Mouse (Mus musculus): ENCODE measurements around the gene Flg2. TPM values are rescaled to one million over a fixed set of nuclear protein-coding genes. Genes with fewer than 3 reads are reported as not detected.

The Flg2 gene
- not detected in 2 replicates for polyA plus RNA-seq (2014; fragmentation: Nextera tagmentation; extraction: Ambion mirVana)

DNA sequence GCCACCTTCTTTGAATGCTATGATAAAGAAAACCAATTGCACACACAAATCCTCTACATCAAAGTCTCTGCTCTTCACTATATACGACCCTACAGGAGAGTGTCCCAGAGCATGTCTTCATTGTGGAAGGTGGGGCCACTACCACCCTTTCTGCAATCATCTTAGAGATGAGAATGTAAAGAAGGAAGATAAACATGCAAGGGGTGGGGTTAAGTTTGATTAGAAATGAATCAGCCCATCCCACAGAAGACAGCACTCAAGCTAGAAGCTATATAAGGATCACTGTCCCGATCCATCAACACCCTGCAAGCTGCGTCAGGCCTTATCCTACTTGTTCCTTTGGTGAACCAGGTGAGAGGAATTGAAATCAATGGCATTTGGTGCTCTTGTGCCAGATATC lies at the start of gene Flg2:
Gene Flg2, plus strand, starts transcription at position 301 of the 400 bp plus-strand sequence.
- DNase-seq (ENCODE audit: low spot score) (no peak), ATAC-seq (ENCODE audit: low FRiP score) (no peak)
- Histone ChIP-seq H3K9me3 (ENCODE audit: control insufficient read depth, low read length) (no peaks in the 10 kb centered on the region), H3K9ac (ENCODE audit: low read depth, low read length) (no peak within 1 kb of the TSS), H3K4me3 (ENCODE audit: low read depth, low read length) (no peak within 1 kb of the TSS), H3K4me2 (replicated peaks; ENCODE audit: low read depth, low read length) (no peak within 1 kb of the TSS), H3K4me1 (replicated peaks; ENCODE audit: control insufficient read depth, insufficient read depth, low read length) (no peaks in the 10 kb centered on the region), H3K27me3 (ENCODE audit: control insufficient read depth, insufficient read depth, low read length) (no peaks in the 10 kb centered on the region), H3K27ac (ENCODE audit: low read depth, low read length) (no peak within 1 kb of the TSS), H3K36me3 (ENCODE audit: control insufficient read depth, insufficient read depth, low read length) (no peaks in the 10 kb centered on the region)
- WGBS: 83% methylated on average over 3 of the region's 3 CpGs

DNA sequence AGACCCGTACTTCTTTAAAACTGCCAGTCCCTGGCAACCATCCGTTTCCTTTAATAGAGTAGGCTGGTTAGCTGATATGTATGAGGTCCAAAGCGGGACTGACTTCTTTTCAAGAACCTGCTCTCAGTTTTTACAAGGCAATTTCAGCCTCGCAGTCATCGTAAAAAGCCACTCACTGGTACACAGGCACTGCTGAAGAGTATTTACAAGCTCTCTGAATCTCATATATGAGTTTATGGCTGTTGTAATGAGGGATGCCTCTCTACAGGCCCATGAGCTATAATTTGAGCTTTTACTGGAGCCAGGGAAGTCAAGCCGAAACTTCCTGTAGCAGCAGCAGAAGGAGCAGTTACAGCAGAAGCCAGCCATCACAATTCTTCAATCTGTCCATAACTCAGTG lies 34.6 kb upstream of the Flg2 start:
- Histone ChIP-seq H3K4me1 (replicated peaks; ENCODE audit: control insufficient read depth, insufficient read depth, low read length) (no peaks in the 10 kb centered on the region), H3K9ac (ENCODE audit: low read depth, low read length) (no peak overlapping the region), H3K9me3 (ENCODE audit: control insufficient read depth, low read length) (no peaks in the 10 kb centered on the region), H3K4me3 (ENCODE audit: low read depth, low read length) (no peak overlapping the region), H3K4me2 (replicated peaks; ENCODE audit: low read depth, low read length) (no peak overlapping the region), H3K27ac (ENCODE audit: low read depth, low read length) (no peak overlapping the region), H3K36me3 (ENCODE audit: control insufficient read depth, insufficient read depth, low read length) (no peaks in the 10 kb centered on the region), H3K27me3 (ENCODE audit: control insufficient read depth, insufficient read depth, low read length) (no peaks in the 10 kb centered on the region)
- WGBS: 86% methylated on average over 6 of the region's 6 CpGs
- ATAC-seq (ENCODE audit: low FRiP score): no peak
- no peak for DNase-seq (ENCODE audit: low spot score)

DNA sequence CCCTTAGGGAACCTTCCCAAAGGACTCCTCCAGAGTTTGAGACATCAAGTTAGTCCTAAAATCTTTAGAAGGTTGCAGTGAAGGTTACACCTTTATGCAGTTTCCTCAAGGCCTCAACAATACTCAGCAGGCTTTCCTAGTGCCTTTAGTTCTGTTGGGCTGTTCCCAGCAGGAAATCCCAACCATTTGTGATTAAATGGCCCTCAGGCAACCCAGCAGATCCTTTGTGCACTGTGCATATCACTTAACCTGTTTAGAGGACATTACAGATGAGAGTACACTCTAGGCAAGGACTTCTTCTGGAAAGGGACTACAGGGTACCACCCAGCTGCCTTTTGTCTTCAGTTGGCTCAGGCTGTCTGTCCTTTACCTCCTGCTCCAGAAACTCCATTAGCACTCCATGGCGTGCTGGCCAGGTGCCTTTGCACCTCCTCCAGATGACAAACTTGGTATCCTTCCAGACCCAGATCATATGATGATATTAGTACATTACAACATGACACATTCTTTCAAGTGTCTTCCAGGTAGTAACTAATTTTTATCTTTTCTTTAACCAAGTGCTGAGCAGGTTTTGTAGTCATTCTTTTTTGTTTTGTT lies 34.0 kb upstream of the Flg2 start:
- no peak overlapping the region for H3K4me2 ChIP-seq (replicated peaks; ENCODE audit: low read depth, low read length)
- no peaks in the 10 kb centered on the region for H3K36me3 ChIP-seq (ENCODE audit: control insufficient read depth, insufficient read depth, low read length)
- no peak overlapping the region for H3K4me3 ChIP-seq (ENCODE audit: low read depth, low read length)
- WGBS: 58% methylated on average over 1 of the region's 1 CpGs
- H3K9me3 ChIP-seq (ENCODE audit: control insufficient read depth, low read length): no peaks in the 10 kb centered on the region
- H3K27ac ChIP-seq (ENCODE audit: low read depth, low read length): no peak overlapping the region
- H3K27me3 ChIP-seq (ENCODE audit: control insufficient read depth, insufficient read depth, low read length): no peaks in the 10 kb centered on the region
- H3K4me1 ChIP-seq (replicated peaks; ENCODE audit: control insufficient read depth, insufficient read depth, low read length): no peaks in the 10 kb centered on the region
- no peak for ATAC-seq (ENCODE audit: low FRiP score)
- no peak overlapping the region for H3K9ac ChIP-seq (ENCODE audit: low read depth, low read length)
- no peak for DNase-seq (ENCODE audit: low spot score)

DNA sequence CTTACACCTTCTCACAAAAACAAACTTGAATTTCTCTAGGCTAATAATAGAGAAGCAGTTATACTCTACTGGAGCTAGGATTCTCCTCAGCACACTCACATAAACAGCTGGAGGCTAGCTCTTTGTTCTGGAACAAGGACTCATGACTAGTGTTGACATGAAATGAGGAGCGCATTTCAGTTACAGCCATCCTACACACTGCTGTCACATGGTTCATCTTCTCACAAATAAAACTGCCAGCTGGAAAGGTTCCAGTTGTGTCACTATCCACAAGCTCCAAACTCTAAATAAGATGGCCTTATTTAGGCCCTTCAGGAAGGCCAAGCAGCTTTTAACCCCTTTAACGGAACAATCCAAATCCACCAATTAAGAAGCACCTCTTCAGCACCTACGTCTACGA lies 16.2 kb upstream of the Flg2 start:
- Histone ChIP-seq H3K9ac (ENCODE audit: low read depth, low read length) (no peak overlapping the region), H3K36me3 (ENCODE audit: control insufficient read depth, insufficient read depth, low read length) (no peaks in the 10 kb centered on the region), H3K27ac (ENCODE audit: low read depth, low read length) (no peak overlapping the region), H3K4me2 (replicated peaks; ENCODE audit: low read depth, low read length) (no peak overlapping the region), H3K9me3 (ENCODE audit: control insufficient read depth, low read length) (no peaks in the 10 kb centered on the region), H3K27me3 (ENCODE audit: control insufficient read depth, insufficient read depth, low read length) (no peaks in the 10 kb centered on the region), H3K4me1 (replicated peaks; ENCODE audit: control insufficient read depth, insufficient read depth, low read length) (no peaks in the 10 kb centered on the region), H3K4me3 (ENCODE audit: low read depth, low read length) (no peak overlapping the region)
- WGBS: 93% methylated on average over 4 of the region's 4 CpGs
- no peak for DNase-seq (ENCODE audit: low spot score)
- no peak for ATAC-seq (ENCODE audit: low FRiP score)

DNA sequence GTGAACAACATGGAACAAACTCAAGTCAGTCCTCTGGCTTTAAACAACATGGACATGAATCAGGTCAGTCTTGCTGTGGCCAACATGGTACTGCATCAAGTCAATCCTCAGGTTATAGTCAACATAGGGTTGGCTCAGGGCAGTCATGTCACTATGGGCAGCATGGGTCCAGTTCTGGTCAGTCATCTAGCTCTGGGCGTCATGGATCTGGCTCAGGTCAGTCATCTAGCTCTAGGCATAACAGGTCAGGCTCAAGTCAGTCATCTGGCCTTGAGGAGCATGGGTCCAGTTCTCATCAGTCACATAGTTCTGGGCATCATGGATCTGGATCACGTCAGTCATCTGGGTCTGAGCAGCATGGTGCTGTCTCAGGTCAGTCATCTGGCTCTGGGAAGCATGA lies 4.9 kb downstream of the Flg2 start:
- no peak overlapping the region for H3K4me2 ChIP-seq (replicated peaks; ENCODE audit: low read depth, low read length)

DNA sequence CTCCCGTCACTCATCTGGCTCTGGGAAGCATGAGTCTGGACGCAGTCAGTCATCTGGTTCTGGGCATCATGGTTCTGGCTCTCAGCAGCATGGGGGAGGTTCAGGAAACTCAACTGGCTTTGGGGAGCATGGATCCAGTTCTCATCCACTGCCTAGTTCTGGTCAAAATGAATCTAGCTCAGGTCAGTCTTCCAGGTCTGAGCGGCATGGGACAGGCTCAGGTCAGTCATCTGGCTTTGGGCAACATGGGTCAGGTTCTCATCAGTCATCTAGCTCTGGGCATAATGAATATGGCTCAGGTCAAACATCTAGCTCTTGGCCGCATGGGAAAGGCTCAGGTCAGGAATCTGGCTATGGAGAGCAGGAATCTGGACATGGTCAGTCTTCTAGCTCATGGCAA lies 5.4 kb downstream of the Flg2 start:
- Histone ChIP-seq H3K27ac (ENCODE audit: low read depth, low read length) (no peak overlapping the region), H3K4me1 (replicated peaks; ENCODE audit: control insufficient read depth, insufficient read depth, low read length) (no peaks in the 10 kb centered on the region), H3K36me3 (ENCODE audit: control insufficient read depth, insufficient read depth, low read length) (no peaks in the 10 kb centered on the region), H3K27me3 (ENCODE audit: control insufficient read depth, insufficient read depth, low read length) (no peaks in the 10 kb centered on the region), H3K9ac (ENCODE audit: low read depth, low read length) (no peak overlapping the region), H3K4me2 (replicated peaks; ENCODE audit: low read depth, low read length) (no peak overlapping the region), H3K4me3 (ENCODE audit: low read depth, low read length) (no peak overlapping the region), H3K9me3 (ENCODE audit: control insufficient read depth, low read length) (no peaks in the 10 kb centered on the region)
- DNase-seq (ENCODE audit: low spot score): no peak
- 0 out of 2 replicates have a peak, but pooled peaks have one; percentile 19 for ATAC-seq (ENCODE audit: low FRiP score)
- WGBS: 95% methylated on average over 4 of the region's 4 CpGs

More for the DNA sequence above, 4.9 kb downstream of the Flg2 start:
- Histone ChIP-seq H3K9ac (ENCODE audit: low read depth, low read length) (no peak overlapping the region), H3K4me3 (ENCODE audit: low read depth, low read length) (no peak overlapping the region), H3K36me3 (ENCODE audit: control insufficient read depth, insufficient read depth, low read length) (no peaks in the 10 kb centered on the region), H3K4me1 (replicated peaks; ENCODE audit: control insufficient read depth, insufficient read depth, low read length) (no peaks in the 10 kb centered on the region), H3K27me3 (ENCODE audit: control insufficient read depth, insufficient read depth, low read length) (no peaks in the 10 kb centered on the region), H3K27ac (ENCODE audit: low read depth, low read length) (no peak overlapping the region), H3K9me3 (ENCODE audit: control insufficient read depth, low read length) (no peaks in the 10 kb centered on the region)
- ATAC-seq (ENCODE audit: low FRiP score) (peak; percentile 30; the same call in 1 of the 2 replicates), DNase-seq (ENCODE audit: low spot score) (no peak)
- WGBS: 81% methylated on average over 2 of the region's 2 CpGs

Other genes with a start within 250 kb of the Flg2 start
- not detected in 2 replicates for gene Lce3d, start 239.9 kb upstream of the Flg2 start, polyA plus RNA-seq (2014; fragmentation: Nextera tagmentation; extraction: Ambion mirVana)
- gene Lce3e, start 230.2 kb upstream of the Flg2 start, polyA plus RNA-seq (2014; fragmentation: Nextera tagmentation; extraction: Ambion mirVana): not detected in 2 replicates
- not detected in 2 replicates for gene Lce3f, start 205.1 kb upstream of the Flg2 start, polyA plus RNA-seq (2014; fragmentation: Nextera tagmentation; extraction: Ambion mirVana)
- 0.59 and 0.66 TPM in 2 replicates for gene Crct1, start 181.6 kb upstream of the Flg2 start, polyA plus RNA-seq (2014; fragmentation: Nextera tagmentation; extraction: Ambion mirVana)
- gene Lce1m, start 178.2 kb upstream of the Flg2 start, polyA plus RNA-seq (2014; fragmentation: Nextera tagmentation; extraction: Ambion mirVana): not detected in 2 replicates
- gene Gm4858, start 128.5 kb upstream of the Flg2 start, polyA plus RNA-seq (2014; fragmentation: Nextera tagmentation; extraction: Ambion mirVana): not detected in 2 replicates
- gene Crnn, start 52.5 kb upstream of the Flg2 start, polyA plus RNA-seq (2014; fragmentation: Nextera tagmentation; extraction: Ambion mirVana): not detected in 2 replicates
- not detected in 2 replicates for gene Flg, start 76.2 kb downstream of the Flg2 start, polyA plus RNA-seq (2014; fragmentation: Nextera tagmentation; extraction: Ambion mirVana)
- not detected in 2 replicates for gene Hrnr, start 122.5 kb downstream of the Flg2 start, polyA plus RNA-seq (2014; fragmentation: Nextera tagmentation; extraction: Ambion mirVana)
- gene Rptn, start 196.4 kb downstream of the Flg2 start, polyA plus RNA-seq (2014; fragmentation: Nextera tagmentation; extraction: Ambion mirVana): not detected in 2 replicates
- 0.86 and 1.3 TPM in 2 replicates for gene Tchh, start 245.1 kb downstream of the Flg2 start, polyA plus RNA-seq (2014; fragmentation: Nextera tagmentation; extraction: Ambion mirVana)

Data from hindbrain, embryonic 11.5 days (tissue).